Mouse (Mus musculus) kidney, adult 8-10 months (tissue): Measurements from ENCODE around the gene Jsrp1.
"Not testable (repeated sequence)": the region's sequence is repeated elsewhere in the genome, so short reads cannot be mapped to it uniquely, and the experiment has no call there.

Experiments
- DNase-seq, 2 experiments: peaks; one replicate each; pipeline ENCODE4 v3.0.0; 2022

Gene Jsrp1

DNA sequence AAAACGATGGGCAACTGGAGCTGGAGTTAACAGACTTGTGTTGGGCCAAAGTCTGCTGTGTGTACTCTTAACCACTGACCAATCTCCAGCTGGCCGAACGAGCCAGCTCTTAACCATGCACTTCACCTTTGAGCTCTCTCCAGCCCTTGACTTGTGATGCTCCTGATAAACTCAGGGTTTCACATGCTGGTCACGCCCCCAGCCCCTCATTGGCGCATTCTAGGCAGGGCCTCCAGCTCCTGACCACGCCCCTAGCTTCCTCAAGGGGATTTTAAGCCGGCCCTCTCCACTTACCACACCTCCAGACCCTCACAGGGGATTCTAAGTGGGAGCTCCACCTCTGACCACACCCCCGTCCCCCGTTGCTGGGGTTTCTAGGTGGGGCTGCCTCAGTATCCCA lies 17.8 kb upstream of the Jsrp1 start:
- peak; percentile 84 to 88 for DNase-seq

DNA sequence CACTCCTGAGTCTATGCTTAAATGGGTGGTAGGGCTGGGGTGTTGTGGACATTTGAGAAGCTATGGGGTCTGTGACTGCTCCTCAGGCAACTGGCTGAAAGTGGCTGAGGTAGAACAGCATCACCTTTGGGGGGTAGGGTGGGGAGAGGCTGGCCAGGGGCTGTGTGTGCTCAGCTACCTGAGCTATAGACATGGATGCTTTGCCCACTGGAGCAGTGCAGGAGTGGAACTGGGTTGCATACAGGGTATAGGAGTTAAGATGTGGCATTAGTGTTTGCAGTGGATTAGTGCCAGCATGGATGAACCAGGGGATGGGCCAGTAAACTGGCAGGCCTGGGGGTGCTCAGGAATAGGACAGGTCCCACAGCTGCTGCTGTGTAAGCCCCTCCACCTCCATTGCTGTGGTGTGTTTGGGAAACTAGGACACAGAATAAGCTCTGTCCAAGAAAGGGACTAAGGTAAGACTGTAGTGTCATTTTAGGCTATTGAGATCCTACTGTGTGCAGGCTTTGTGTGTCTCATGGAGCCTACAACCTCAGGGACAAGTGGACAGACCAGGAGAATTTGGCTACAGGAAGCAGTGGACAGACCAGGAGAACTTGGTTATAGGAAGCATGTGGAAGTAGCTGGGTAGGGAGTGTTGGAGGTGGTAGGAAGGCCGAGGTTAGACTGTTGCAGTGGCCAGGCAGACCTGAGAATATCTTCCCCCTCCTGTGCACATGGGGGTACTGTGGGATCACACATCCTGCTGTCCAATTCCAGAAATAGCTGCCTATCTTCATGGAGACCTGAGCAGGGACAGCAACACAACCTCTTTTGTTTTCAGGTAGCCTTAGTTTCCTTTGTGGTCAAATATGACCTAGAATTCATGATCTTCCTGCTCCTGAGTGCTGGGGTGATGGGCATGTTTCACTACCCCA lies 16.3 kb upstream of the Jsrp1 start:
- no peak for DNase-seq

DNA sequence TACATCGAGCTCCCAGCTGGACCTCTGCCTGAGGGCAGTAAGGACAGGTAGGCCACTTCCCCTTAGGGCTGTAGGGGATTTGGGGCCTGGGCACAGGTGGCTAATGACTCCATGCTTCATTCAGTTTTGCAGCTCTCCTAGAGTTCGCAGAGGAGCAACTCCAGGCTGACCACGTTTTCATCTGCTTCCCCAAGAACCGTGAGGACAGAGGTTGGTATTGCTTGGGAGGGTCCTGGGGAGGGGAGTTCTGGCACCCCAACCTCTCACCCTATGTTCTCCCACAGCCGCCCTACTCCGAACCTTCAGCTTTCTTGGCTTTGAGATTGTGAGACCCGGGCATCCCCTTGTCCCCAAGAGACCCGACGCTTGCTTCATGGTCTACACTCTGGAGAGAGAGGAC lies 15.3 kb upstream of the Jsrp1 start:
- not testable (repeated sequence) for DNase-seq

DNA sequence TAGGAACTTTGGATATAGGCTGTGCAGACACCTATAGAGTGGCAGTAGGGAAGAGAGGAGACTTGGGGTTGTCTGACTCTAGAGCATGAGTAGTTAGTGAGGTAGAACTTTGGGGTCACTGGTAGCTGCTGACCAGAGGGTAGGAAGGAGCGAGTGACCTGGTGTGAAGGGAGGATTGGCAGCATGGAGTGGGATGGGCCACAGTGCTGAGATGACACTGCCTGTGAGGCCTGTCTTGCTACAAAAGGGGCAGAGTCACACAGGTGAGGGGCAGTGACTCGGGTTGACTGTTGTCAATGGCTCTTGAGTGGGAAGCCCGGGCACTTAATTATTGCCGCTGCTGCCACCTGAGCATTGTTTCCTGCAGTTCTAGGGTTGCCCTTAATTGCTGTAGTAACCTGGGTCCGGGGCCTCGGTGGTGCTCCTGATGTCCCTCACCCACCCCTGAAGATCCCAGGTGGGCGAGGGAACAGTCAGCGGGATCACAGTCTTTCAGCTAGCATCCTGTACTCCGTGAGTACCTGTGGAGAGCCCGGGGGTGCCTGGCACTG lies 14.6 kb upstream of the Jsrp1 start:
- no peak for DNase-seq

DNA sequence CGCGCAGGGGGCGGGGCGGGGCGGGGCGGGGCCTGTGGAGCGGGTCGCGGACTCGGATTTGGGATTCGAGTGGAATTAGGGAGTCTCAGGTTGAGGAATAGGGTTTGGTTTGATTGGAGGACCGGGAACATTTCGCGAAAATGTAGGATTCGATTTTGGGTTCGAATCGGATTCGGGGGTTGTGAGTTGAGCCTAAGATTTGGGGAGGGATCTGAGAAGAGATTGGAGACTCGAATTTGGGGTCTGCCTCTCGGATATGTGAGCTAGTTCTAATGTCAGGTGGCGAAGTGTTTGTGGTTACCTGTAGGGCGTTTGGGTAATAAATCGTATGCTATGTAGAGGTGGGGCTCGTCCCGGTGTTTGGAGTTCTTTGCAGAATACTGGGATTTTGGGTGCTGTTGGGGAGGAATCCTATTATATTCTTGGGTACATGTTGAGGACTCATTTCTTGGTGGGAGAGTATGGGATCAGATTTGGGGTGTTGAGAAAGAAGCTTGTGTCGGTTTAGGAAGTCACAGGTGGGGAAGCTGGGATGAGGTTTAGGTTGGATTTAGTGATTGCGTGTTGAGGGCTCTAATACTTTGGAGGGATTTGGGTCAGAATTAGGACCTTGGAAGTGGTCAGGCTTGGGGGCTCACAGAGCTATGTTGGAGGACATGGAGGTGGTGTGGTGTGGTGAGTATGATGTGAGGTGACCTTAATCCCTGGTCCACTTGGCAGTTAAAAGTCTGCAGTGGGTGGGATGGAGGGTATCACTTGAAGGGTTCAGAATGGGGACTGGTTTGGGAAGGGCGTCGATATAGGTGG lies 14.0 kb upstream of the Jsrp1 start:
- DNase-seq: no peak

DNA sequence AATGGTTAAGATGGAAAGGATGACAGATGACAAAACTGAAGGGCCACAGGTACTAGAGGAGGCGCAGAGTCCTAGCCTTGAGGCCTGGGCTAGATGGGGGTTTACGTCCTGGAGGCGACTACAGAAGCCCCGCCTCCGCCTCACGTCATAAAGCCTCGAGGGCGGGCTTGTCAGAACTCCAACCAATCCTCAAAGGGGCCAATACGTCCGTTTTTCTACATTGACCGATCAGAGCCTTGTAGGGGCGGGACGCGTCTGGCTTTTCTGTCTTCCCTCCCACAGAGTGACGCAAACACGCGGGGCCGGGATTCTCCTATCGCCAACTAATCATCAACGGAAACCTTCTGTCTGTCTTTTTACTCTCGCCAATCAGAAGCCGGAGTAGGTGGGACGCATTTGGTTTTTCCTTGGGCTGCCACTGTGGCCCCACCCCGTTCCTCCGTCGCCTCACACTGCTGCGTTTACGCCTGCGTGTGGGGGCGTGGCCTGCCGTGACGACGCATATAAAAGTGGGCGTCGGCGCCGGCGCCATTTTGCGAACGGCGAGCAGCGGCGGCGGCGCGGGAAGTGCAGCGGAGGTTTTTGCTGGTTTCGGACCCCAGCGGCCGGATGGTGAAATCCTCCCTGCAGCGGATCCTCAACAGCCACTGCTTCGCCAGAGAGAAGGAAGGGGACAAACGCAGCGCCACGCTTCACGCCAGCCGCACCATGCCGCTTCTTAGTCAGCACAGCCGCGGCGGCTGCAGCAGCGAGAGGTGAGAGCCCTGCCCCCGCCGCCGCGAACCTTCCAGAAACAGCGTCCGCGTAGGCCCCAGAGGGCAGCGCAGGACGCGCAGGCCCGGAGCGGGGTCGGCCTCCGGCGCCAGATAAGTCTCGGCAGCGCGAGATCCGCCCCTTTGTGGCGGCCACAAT lies 13.1 kb upstream of the Jsrp1 start, which contains the start of gene Oaz1:
TSS of gene Oaz1 (plus strand) at position 506 of the 912 bp plus-strand sequence.
- DNase-seq: peak; percentile 100

DNA sequence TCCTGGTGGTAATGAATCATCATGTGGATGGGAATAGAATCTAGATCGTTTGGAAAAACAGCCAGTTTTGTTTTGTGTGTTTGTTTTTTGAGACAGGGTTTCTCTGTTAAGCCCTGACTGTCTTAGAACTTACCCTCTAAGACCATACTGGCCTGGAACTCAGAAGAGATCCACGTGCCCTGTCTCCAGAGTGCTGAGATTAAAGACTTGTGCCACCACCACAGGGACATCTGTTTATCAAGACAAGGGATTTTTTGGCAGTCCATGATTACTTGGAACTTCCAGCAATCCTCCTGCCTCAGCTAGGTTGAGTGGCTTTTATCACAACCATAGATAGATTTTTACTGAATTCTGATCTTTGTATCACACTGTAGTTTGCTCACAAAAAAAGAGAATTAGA lies 11.5 kb upstream of the Jsrp1 start:
- DNase-seq: no peak

DNA sequence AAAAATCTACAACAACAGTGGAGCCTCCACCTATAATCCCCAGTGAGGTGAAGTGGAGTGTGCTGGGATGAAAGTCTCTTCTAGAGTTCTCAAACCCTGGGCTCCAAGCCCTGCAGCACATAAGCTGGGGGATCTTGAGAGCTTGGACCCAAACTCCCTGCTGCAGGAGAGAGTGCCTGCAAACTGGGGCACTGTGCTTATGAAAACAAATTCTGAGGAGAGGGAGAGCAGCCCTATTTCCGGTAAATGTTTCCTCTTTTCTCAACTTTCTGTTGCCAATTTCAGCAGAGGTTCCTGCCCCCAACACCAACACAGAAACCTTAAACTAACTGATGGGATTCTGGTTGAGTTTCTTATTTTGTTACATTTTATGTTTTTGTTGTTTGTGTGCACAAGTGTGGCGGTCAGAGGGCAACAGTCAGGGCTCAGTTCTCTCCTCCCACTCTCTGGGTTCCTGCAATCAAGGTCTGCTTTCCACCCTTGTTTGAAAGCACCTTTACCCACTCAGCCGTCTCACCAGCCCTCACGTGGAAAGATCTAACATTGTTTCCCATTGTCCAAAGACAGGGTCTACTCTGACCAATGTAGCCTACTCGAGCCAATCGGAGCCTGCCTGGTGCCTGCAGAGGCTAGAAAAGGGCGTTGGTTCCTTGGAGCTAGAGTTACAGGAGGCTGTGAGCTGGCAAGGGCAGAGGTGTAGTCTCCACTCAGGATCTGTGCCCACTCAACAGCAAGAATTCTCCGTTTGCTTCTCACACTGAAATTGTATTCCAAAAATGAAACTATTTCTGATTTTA lies 10.7 kb upstream of the Jsrp1 start:
- DNase-seq: no peak

DNA sequence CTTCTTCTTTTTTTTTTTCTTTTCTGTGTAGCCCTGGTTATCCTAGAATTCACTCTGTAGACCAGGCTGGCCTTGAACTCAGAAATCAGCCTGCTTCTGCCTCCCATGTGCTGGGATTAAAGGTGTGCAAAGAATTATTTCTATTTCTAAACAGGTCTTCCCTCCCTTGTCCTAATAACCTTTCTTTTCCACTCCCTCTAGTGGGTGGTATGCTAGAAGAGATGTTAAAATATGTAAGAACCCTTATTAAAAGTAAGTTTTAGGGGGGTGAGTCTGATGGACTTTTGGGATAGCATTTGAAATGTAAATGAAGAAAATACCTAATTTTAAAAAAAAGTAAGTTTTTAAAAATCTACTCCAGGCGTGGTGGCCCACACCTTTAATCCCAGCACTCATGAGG lies 10.0 kb upstream of the Jsrp1 start:
- no peak for DNase-seq

DNA sequence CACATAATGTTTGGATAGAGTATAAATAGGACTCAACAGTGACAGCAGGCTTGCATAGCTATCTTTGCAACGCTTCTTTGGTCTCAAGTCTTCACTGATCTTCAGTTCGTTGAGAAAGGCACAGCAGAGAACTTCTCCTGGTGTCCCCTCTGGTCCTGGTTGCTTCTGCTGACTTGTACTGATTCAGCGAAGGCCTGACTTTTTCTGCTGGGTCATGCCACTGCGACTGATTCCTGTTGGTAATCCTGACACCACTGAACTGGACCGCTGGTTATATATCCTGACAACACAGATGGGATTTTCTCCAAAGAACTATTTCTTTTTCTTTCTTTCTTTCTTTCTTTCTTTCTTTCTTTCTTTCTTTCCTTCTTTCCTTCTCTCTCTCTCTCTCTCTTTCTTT lies 9.2 kb upstream of the Jsrp1 start:
- DNase-seq: no peak

DNA sequence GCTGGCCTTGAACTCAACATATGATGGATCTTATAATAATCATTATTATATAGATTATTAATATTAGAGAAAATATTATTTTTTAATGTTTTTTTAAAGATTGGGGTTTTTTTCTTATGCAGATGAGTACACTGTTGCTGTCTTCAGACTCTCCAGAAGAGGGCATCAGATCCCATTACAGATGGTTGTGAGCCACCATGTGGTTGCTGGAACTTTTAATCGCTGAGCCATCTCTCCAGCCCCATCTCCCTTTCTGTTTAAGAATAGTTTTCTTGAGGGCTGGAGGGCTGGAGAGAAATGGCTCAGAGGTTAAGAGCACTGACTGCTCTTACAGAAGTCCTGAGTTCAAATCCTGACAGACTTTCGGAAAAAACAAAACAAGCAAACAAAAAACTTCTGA lies 8.7 kb upstream of the Jsrp1 start:
- DNase-seq: no peak

DNA sequence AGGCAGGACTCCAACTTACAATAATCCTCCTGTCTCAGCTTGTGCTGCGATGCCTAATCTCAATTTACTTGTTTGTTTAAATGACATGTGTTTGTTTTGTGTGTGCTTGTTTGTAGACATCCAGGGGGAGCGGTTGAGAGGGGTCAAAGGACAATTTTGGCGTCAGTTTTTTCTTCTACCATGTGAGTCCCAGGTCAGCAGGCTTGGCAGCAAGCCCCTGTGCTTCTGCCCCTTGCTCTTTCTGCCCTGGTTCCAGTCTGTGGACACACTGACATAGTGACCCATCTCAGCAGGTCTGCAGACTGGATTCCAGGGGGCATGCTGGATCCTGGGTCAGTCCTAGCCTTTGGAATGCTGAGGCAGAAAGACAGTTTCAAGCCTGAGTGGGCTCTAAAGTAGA lies 6.1 kb upstream of the Jsrp1 start:
- peak; percentile 77 to 79 for DNase-seq

DNA sequence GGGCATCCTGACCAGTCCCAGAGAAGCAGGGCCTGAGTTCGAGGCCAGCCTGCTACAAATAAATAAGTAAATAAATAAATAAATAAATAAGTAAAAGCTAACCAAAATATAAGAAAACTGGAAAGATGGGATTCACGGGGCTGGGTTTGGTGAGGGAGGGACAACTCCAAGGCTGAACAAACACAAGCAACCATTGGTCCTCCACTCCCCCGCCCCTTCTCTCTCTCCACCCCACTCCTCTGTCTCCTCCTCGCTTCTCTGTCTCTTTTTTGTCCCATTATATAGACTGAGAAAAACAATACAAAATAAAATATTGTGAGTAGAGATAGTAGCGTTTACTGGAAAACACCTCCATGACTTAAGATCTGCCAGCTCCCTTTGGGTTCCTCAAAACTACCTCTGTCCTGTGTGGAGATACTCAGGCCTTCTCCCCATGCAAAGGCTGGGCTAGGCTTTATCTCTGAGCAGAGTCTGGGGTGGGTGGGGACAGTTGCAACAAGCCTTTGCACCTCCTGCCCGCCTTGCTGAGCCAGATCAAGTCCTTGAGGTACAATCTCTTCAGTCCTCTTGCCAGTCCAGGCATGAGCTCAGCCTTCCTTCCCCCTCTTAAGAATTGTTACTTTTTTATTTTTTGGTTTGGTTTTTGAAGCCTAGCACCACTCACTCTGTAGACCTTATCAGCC lies 5.4 kb upstream of the Jsrp1 start:
- no peak for DNase-seq

DNA sequence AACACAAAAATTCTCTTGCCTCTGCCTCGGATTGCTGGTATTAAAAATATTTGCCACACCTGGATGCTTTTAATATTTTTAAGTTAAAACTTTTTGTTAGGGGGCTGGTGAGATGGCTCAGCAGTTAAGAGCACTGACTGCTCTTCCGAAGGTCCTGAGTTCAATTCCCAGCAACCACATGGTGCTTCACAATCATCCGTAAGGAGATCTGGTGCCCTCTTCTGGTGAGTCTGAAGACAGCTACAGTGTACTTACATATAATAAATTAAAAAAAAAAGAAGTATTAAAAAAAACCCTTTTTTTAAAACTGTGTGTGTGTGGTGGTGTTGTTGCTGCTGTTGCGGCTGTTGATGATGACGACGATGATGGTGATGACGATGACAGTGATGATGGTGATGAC lies 4.7 kb upstream of the Jsrp1 start:
- not testable (repeated sequence) for DNase-seq

DNA sequence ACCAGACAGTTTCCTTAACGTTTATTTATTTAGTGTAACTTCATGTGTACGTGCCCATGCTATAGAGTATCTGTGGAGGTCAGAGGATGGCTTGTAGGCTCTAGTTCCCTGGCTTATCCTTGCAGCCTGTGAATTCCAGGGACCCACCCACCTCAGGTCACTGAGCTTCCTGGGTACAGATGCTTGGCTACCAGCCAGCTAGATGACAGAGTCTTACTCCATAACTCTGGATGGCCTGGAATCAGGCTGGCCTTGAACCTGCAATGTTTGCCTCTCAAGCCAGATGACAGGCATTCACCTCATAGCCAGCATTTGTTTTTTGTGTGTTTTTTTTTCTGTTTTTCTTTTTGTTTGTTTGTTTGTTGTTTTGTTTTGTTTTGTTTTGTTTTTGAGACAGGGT lies 3.9 kb upstream of the Jsrp1 start:
- DNase-seq: no peak

DNA sequence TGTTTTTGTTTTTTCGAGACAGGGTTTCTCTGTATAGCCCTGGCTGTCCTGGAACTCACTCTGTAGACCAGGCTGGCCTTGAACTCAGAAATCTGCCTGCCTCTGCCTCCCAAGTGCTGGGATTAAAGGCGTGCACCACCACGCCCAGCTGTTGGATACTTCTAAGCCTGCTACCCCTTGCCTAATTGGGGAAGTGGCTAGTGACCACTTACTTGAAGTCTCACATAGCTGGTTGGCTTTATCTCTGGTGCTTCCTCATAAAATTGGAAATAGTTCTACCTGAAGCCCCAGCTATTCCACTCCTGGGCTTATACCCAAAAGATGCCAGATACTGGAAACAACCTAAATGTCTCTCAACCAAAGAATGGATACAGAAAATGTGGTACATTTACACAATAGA lies 3.0 kb upstream of the Jsrp1 start:
- DNase-seq: not testable (repeated sequence)

DNA sequence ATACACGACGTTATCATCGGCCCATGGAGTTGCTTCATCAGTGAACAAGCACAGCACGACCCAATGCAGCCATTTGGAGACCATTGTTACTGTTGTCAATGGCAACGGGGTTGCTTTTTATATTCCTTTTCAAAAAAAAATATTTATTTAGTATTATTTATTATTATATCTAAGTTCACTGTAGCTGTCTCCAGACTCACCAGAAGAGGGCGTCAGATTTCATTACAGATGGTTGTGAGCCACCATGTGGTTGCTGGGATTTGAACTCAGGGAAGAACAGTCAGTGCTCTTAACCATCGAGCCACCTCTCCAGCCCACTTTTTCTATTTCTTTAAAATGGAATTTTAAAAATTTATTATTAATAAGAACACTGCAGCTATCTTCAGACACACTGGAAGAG lies 1.5 kb upstream of the Jsrp1 start:
- DNase-seq: no peak

DNA sequence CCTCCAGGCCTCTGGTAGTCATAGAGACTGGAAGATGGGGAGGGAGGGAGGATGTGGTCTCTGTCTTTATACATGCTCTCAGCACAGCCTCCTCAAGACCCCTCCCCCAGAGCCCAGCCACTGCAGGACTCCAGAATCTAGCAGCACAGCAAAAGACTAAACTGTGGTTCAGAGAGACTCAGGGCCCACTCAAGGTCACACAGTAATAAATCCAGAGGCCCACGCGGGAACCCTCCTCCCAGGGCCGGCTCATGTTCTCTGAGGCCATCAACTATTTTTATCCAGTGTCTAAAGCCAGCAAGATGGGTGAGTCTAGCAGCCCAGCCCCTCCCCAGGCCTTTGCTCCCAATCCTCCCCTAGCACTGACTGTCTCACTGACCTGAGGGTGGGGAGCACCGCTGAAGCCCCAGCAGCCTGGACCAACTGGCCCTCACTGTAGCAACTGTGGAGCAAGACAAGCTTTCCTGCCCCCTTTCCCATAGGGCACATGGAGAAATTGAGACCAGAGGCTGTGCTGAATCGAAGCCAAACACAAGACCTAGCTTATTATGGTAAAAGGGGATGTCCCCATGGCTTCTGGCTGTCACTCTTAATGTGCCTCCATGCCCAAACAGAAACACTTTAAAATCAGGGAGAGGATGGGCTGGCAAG lies 782 bp downstream of the Jsrp1 start:
- DNase-seq: no peak

DNA sequence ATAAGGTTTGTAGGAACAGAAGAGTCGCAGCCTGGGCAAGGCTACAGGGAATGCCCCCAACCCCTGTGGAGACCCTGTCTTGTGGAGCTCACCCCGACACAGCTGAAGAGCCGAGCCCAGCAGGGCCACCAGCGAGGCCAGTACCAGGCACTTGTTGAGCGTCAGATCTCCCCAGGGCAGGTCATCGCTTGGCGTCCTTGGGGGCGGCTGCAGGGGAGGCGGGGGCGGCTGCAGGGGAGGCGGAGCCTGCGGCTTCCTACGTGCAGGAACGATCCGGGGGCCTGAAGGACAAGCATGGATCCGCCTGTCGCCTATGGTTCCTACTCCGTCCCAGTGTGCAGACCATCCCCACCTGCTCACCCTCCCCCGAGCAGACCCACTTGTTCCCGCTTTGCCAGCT lies 3.2 kb downstream of the Jsrp1 start:
- no peak for DNase-seq

DNA sequence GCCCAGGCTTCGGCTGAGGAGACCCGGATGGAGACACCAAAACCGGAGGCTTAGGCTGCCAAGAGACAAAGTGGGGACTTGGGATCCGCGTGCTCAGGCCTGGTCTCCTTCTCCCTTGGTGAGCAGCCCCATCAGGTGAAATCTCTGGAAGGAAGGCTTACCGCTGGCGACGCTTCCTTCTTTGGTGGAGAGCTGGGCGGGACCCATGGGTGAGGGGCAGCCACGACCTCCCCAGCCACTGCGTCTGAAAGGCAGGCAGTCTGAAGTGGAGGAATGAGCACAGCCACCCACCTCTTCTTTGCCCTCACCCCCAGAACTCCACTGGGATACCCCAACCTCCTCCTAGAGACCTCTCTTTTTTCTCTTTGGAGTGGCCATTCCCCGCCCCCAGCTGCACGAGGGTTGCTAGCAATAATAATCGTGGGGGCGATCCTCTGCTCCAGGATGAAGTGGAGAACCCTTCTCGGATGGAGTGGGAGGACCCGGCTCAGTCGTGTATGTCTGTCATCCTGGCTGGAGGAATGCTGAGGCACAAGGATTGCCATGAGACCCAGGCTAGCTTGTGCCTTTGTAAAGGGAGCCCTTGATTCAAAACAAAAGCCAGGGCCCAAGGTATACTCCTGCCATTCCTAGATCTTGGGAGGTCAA lies 4.2 kb downstream of the Jsrp1 start:
- no peak for DNase-seq
